Mouse (Mus musculus) midbrain, embryonic 11.5 days (tissue): ENCODE measurements around the gene Slc25a45. TPM values are rescaled to one million over a fixed set of nuclear protein-coding genes. Genes with fewer than 3 reads are reported as not detected.

Source experiments
- ATAC-seq: fragments of 200-750 bp; cut with Nextera tagmentation; 2 replicates; pipeline ENCODE4 v1.8.0; 2017; ENCODE audit warnings: moderate TSS enrichment, moderate library complexity; ENCODE audit not compliant: low FRiP score
- DNase-seq: peaks from one replicate; pipeline ENCODE4 v3.0.0; 2015; ENCODE audit warnings: low spot score; ENCODE audit errors: missing footprints
- H3K27ac ChIP-seq: fragments of 300-500 bp; sonication (generic); 2 replicates; pipeline ENCODE4 v1.5.1; 2014; ENCODE audit warnings: low read depth, low read length
- H3K27me3 ChIP-seq: fragments of 300-500 bp; sonication (generic); 2 replicates; pipeline ENCODE4 v1.6.1; 2014; ENCODE audit warnings: mild to moderate bottlenecking, low read length, moderate library complexity, mixed read lengths; ENCODE audit not compliant: control insufficient read depth, insufficient read depth
- H3K36me3 ChIP-seq: fragments of 300-500 bp; sonication (generic); 2 replicates; pipeline ENCODE4 v1.6.1; 2014; ENCODE audit warnings: mild to moderate bottlenecking, low read length, moderate library complexity, mixed read lengths; ENCODE audit not compliant: control insufficient read depth, insufficient read depth
- H3K4me1 ChIP-seq: fragments of 300-500 bp; sonication (generic); 2 replicates; pipeline ENCODE4 v1.6.1; 2014; ENCODE audit warnings: low read length; ENCODE audit not compliant: control insufficient read depth, insufficient read depth
- H3K4me2 ChIP-seq: fragments of 300-500 bp; sonication (generic); 2 replicates; pipeline ENCODE4 v1.6.1; 2014; ENCODE audit warnings: mild to moderate bottlenecking, moderate library complexity
- H3K4me3 ChIP-seq: fragments of 300-500 bp; sonication (generic); 2 replicates; pipeline ENCODE4 v1.5.1; 2014; ENCODE audit warnings: low read depth, low read length
- H3K9ac ChIP-seq: fragments of 300-500 bp; sonication (generic); 2 replicates; pipeline ENCODE4 v1.6.1; 2014; ENCODE audit warnings: low read length
- H3K9me3 ChIP-seq: fragments of 300-500 bp; sonication (generic); 2 replicates; pipeline ENCODE4 v1.6.1; 2016; ENCODE audit warnings: low read length; ENCODE audit not compliant: control insufficient read depth
- WGBS: fragments of 180-500 bp; shearing (Covaris S2); extraction: QIAGEN DNeasy Blood & Tissue Kit; methylation state at CpG from one replicate; pipeline ENCODE4 v1.1.7; 2014; 5-methylcytosine and 5-hydroxymethylcytosine counted together
- polyA plus RNA-seq: library from polyadenylated mRNA; unstranded; fragments of >200 nt; fragmentation: Nextera tagmentation; extraction: Ambion mirVana; gene quantifications from 2 replicates; pipeline ENCODE4 v1.2.1, GENCODE M21; 2014

Gene Slc25a45
- polyA plus RNA-seq, 1 experiment from 2014 or later: 1.8 TPM

DNA sequence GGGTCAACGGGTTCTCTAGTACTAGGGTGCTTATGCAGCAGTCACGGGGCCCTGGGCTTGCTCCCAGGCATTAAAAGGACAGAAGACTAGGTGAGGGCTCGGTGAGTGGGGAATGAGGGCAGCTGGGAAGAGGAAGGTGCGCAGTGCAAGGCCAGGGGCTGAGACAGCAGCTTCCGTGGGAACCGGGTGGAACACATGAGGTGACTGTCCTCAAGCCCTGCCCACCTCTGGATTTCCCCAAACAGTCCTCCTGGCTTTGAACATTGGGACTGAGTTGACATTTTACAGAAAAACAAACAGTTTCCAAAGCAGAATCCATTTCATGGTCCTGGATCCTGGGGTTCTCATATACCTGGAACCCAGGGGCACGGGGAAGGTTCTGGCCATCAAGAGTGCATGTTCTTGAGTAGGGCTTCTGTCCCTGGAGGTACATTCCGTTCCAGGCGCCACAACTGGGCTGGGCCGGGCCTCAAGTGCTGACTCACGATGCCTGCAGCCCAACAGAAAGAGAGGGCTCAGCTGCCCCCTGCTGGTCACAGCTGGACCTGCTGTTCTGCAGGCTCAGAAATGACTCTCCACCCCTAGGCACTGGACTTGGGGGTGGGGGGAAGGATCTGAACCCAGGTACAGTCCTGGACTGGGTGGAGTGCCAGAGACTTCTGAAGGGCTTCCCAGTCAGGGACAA, 27.6 kb upstream of the Slc25a45 start:
- H3K4me2 ChIP-seq: no peak overlapping the region
- H3K4me1 ChIP-seq: peaks cover 45% of the 10 kb centered on the region
- H3K27ac ChIP-seq: no peak overlapping the region
- DNase-seq (peak; percentile 99), ATAC-seq (0 out of 2 replicates have a peak, but pooled peaks have one; percentile 6)
- no peaks in the 10 kb centered on the region for H3K27me3 ChIP-seq
- no peak overlapping the region for H3K4me3 ChIP-seq
- no peaks in the 10 kb centered on the region for H3K9me3 ChIP-seq
- 31% methylated on average over 11 of the region's 11 CpGs for WGBS
- peaks cover 6% of the 10 kb centered on the region; the same call in 1 of the 2 replicates for H3K36me3 ChIP-seq
- H3K9ac ChIP-seq: no peak overlapping the region

GRCm38 (mm10) chr19:5850860-5851259, 26.7 kb upstream of the Slc25a45 start:
- Histone ChIP-seq H3K4me3 (no peak overlapping the region), H3K4me1 (peaks cover 38% of the 10 kb centered on the region)

GRCm38 (mm10) chr19:5851481-5851971, 26.1 kb upstream of the Slc25a45 start:
- Histone ChIP-seq H3K4me2 (no peak overlapping the region), H3K27ac (no peak overlapping the region)
- no peak for ATAC-seq

More at GRCm38 (mm10) chr19:5850860-5851259, 26.7 kb upstream of the Slc25a45 start:
- H3K36me3 ChIP-seq: peaks cover 6% of the 10 kb centered on the region; the same call in 1 of the 2 replicates
- no peak overlapping the region for H3K9ac ChIP-seq
- H3K27me3 ChIP-seq: no peaks in the 10 kb centered on the region
- H3K9me3 ChIP-seq: no peaks in the 10 kb centered on the region
- H3K4me2 ChIP-seq: no peak overlapping the region
- no peak for DNase-seq
- WGBS: 90% methylated on average over 3 of the region's 3 CpGs
- H3K27ac ChIP-seq: no peak overlapping the region
- ATAC-seq: no peak

GRCm38 (mm10) chr19:5852035-5852722, 25.4 kb upstream of the Slc25a45 start:
- H3K4me3 ChIP-seq: no peak overlapping the region

More at GRCm38 (mm10) chr19:5851481-5851971, 26.1 kb upstream of the Slc25a45 start:
- H3K27me3 ChIP-seq: no peaks in the 10 kb centered on the region
- H3K4me1 ChIP-seq: peaks cover 34% of the 10 kb centered on the region
- no peak for DNase-seq
- H3K9me3 ChIP-seq: no peaks in the 10 kb centered on the region
- peaks cover 6% of the 10 kb centered on the region; the same call in 1 of the 2 replicates for H3K36me3 ChIP-seq
- H3K4me3 ChIP-seq: no peak overlapping the region
- WGBS: 73% methylated on average over 5 of the region's 5 CpGs
- no peak overlapping the region for H3K9ac ChIP-seq

DNA sequence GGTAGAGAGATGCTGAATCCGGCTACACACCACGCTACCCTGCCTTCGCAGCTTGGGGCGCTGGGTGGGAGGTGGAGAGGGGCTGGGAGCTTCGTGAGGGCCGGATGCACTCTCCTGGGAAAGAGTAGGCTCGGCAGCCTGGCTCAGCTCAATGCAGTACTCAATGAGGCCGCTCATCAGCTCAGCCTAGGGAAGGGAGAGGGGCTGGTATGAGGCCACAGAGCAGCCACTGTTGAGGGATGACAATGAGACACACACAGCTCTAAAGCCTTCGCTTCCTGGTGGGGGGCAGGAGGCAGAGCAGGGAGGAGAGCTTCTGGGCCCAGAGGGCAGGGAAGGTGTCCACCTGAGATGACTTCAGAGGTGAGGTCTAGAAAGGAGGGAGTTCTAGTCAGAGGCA, 21.0 kb upstream of the Slc25a45 start:
- no peak overlapping the region for H3K27ac ChIP-seq
- no peak overlapping the region for H3K9ac ChIP-seq
- H3K27me3 ChIP-seq: no peaks in the 10 kb centered on the region
- peaks cover 12% of the 10 kb centered on the region for H3K36me3 ChIP-seq
- no peaks in the 10 kb centered on the region for H3K4me1 ChIP-seq
- H3K9me3 ChIP-seq: no peaks in the 10 kb centered on the region
- no peak for ATAC-seq
- H3K4me2 ChIP-seq: no peak overlapping the region
- no peak for DNase-seq
- H3K4me3 ChIP-seq: no peak overlapping the region
- 85% methylated on average over 9 of the region's 9 CpGs for WGBS

More at GRCm38 (mm10) chr19:5852035-5852722, 25.4 kb upstream of the Slc25a45 start:
- Histone ChIP-seq H3K27ac (no peak overlapping the region), H3K4me2 (no peak overlapping the region), H3K4me1 (peaks cover 28% of the 10 kb centered on the region), H3K9me3 (no peaks in the 10 kb centered on the region), H3K36me3 (peaks cover 6% of the 10 kb centered on the region; the same call in 1 of the 2 replicates), H3K9ac (no peak overlapping the region), H3K27me3 (no peaks in the 10 kb centered on the region)
- DNase-seq (no peak), ATAC-seq (no peak)
- WGBS: 88% methylated on average over 12 of the region's 12 CpGs

- no peak for DNase-seq
- Histone ChIP-seq H3K27ac (no peak overlapping the region), H3K9ac (no peak overlapping the region), H3K4me1 (no peaks in the 10 kb centered on the region), H3K27me3 (no peaks in the 10 kb centered on the region), H3K4me3 (no peak overlapping the region), H3K9me3 (no peaks in the 10 kb centered on the region), H3K36me3 (peaks cover 24% of the 10 kb centered on the region), H3K4me2 (no peak overlapping the region)
- 95% methylated on average over 14 of the region's 14 CpGs for WGBS
- no peak for ATAC-seq
Measured at GRCm38 (mm10) chr19:5862335-5863085, 15.1 kb upstream of the Slc25a45 start.

DNA sequence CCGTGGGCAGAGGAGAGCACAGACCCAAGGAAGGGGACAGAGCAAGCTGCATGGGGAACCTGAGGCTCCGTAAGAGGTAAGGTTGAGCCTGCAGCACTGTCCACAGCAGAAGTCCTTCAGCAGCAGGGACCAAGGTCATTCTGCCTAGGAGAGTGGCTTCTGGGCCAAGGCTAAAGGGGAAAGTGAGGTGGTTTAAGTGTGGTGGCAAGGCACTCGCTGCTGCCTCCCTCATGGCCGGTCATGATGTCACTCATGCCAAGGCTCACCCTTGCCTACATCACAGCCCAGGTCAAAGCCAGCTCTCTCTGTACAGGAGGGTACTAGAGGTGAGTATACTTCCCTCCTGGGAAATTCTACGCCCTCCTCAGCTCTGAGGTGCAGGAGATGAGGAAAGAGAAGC, 13.8 kb upstream of the Slc25a45 start:
- 93% methylated on average over 5 of the region's 5 CpGs for WGBS
- ATAC-seq: no peak
- no peak for DNase-seq
- Histone ChIP-seq H3K4me3 (no peak overlapping the region), H3K9ac (no peak overlapping the region), H3K27me3 (no peaks in the 10 kb centered on the region), H3K4me1 (no peaks in the 10 kb centered on the region), H3K9me3 (no peaks in the 10 kb centered on the region), H3K36me3 (peaks cover 24% of the 10 kb centered on the region), H3K27ac (no peak overlapping the region), H3K4me2 (no peak overlapping the region)

DNA sequence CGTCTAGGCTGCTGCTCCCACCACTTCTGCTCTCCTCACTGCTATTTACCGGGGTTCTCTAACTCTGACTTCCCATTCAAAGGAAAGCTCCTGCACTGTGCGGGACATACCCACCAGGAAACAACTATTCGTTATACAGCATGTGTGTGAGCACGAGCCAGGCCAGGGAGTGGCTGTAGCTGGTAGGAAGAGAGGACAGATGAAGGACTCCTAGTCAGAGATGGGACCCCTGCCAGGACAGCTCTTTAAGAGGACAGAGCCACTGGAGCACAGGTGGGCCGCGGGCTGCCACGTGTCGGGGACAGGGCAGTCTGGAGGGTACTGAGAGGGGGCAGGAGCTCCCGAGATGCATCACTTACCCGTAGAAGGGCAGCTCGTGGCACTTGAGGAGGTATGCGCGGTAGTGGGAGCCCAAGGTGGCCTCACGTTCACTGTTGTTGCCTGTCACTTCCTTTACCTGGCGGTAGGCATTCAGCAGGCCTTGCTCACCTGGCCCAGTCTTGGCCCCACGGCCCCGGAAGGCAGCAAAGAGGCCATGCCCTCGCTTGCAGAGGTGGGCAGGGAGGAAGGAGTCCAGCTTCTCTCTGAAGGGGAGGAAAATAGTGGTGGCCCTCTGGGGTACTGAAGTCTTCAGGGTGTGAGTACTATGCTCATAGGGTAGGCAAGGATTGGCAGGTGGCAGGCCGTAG, 12.8 kb upstream of the Slc25a45 start:
- ATAC-seq: no peak
- no peak overlapping the region for H3K4me2 ChIP-seq
- H3K27ac ChIP-seq: no peak overlapping the region
- no peak overlapping the region for H3K4me3 ChIP-seq
- H3K9me3 ChIP-seq: no peaks in the 10 kb centered on the region
- DNase-seq: no peak
- 95% methylated on average over 20 of the region's 20 CpGs for WGBS
- no peak overlapping the region for H3K9ac ChIP-seq
- no peaks in the 10 kb centered on the region for H3K4me1 ChIP-seq
- H3K27me3 ChIP-seq: no peaks in the 10 kb centered on the region
- peaks cover 26% of the 10 kb centered on the region for H3K36me3 ChIP-seq
